Mouse (Mus musculus): ENCODE measurements around the gene Nbr1.

DNA sequence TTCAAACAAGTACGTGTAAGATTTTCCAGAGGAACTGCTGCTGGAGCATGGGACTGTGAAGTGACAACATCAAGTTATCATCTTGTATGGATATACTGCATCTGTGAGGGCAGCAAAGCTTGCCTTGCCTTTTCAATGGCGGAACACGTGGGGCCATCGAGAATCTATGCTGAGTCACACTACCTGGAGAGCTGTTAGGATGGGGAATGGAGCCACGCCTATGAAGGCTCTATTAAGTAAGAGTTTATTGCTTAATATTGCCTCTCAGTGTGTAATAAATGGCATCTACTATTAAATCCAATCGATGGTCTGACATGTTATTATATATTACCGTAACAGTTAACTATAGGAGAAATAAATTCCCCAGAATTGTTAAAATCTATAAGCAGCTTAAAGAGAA, 44.9 kb upstream of the Nbr1 start:
- TF ChIP-seq POLR2A (IDR thresholded peaks at IDR 0.05; ENCODE audit: borderline replicate concordance, low read depth, low read length) (no peak), CTCF (IDR thresholded peaks at IDR 0.05; ENCODE audit: low read depth, low read length) (no peak)
